Mouse (Mus musculus): ENCODE data around the gene Adamts4. TPM values are rescaled to one million over a fixed set of nuclear protein-coding genes. Genes with fewer than 3 reads are reported as not detected.

Gene Adamts4
- polyA plus RNA-seq (2015; fragmentation: Nextera tagmentation; extraction: Ambion mirVana) = 8.1 and 8.3 TPM in 2 replicates

DNA sequence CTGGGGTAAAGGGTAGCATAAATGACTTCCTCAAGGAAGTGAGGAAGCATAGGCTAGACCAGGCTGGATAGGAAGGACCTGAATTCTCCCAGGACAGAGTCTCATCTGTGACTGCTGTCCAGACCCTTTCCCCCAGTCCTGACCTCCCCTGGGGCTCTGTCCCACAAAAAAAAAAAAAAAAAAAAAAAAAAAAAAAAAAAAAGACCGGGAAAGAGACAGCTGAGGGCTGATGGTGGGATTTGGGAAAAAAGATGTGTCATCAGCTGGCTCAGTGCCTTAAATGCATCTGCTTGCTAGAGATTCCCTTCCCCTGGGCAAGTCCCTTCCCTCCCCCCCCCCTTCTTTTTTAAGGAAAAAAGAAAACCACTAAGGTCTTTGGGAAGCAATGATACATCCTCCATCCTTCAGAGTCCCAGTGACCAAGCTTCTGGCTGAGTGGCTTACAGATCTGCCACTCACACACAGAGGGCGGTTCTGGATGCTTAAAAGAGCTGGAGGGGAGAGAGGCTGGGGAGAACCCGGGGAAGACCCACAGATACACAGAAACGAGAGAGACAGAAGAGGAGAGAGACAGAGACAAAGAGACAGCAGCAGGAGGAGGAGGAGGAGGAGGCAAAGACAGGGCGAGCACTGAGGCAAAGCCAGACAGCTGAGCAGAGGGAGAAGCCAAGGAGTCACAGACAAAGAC is at the start of gene Adamts4:
TSS of gene Adamts4 (plus strand) at position 509 of the 688 bp plus-strand sequence.
- Histone ChIP-seq H3K27me3 (no peaks in the 10 kb centered on the region), H3K4me1 (peaks cover 61% of the 10 kb centered on the region), H3K4me2 (replicated peaks) (peak within 1 kb of the TSS; percentile 47), H3K4me3 (peak within 1 kb of the TSS; percentile 32), H3K27ac (replicated peaks) (peak within 1 kb of the TSS; percentile 85), H3K9me3 (no peaks in the 10 kb centered on the region), H3K36me3 (no peaks in the 10 kb centered on the region), H3K9ac (replicated peaks) (peak within 1 kb of the TSS; percentile 41)
- 12% methylated on average over 5 of the region's 5 CpGs for WGBS
- ATAC-seq (replicated peaks) = 0 out of 2 replicates have a peak, but pooled peaks have one; percentile 29

DNA sequence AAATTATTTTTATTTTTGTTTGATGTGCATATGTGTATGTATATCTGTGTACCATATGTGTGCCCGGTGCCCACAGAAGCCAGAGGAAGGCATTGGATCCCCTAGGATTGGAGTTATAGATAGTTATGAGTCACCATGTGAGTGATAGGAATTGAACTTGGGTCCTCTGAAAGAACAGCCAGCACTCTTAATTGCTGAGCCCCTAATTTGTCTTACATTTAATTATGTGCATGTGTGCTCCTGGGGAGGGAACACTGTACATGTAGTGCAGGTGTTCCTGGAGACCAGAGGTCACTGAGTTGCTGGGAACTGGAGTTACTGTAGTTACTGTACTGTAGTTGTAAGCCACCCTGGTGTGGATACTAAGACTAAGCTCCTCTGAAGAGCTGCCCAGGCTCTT is 49.5 kb upstream of the Adamts4 start:
- Histone ChIP-seq H3K4me3 (no peak overlapping the region), H3K4me1 (peaks cover 6% of the 10 kb centered on the region), H3K36me3 (no peaks in the 10 kb centered on the region), H3K9me3 (no peaks in the 10 kb centered on the region), H3K9ac (replicated peaks) (no peak overlapping the region), H3K27me3 (peaks cover 9% of the 10 kb centered on the region; the same call in 1 of the 2 replicates), H3K4me2 (replicated peaks) (no peak overlapping the region), H3K27ac (replicated peaks) (no peak overlapping the region)
- ATAC-seq (replicated peaks) = no peak
- WGBS = 98% methylated on average over 1 of the region's 1 CpGs

DNA sequence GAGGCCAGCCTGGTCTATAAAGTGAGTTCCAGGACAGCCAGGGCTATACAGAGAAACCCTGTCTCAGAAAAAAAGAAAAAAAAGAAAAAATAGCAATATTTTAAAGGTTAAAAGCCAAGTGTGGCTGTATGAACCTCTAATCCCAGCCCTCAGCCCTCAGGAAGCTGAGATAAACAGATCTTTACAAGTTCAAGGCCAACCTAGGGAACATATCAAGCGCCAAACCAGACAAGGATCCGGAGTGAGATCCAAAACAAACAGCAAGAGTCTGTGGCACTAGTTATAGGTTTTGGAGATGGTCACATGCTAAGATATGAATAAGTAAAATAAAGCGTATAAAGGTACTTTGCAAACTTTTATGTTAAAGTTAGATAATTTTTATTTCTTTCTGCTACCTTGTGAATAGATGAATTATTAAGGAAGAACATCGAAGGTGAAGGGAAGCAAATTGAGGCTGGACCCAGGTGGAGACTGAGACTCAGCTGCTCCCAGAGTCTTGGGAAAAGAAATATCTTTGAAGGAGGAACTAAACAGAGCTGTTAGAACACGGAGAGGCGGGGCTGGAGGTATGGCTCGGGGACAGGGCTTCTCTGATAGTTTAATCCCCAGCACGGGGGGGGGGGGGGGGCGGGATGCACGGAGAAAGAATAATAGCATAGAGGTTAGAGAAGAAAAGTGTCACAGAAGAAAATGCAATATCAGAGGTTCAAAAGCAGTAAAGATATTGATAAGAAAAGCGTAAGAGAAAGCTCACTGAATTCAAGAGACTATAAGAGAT is 46.6 kb upstream of the Adamts4 start:
- H3K4me3 ChIP-seq = no peak overlapping the region
- 54% methylated on average over 10 of the region's 11 CpGs for WGBS

DNA sequence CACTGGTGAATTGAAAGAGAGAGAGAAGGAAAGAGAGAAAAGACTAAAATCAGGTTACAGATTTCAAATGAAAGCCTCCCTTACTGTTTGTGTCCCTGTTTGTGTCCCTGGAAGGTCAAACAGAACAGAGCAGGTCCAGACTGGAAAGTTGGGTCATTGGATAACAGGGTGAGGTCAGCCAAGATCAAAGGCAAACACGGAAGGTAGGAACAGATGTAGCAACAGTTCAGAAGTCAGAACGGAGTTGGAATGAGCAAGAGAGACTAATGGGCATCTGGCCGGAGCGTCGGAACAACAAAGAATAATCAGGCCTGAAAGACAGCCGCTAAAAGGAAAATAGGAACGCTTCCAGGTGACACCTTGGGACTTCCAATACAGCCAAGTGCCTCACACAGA is 46.0 kb upstream of the Adamts4 start:
- Histone ChIP-seq H3K27me3 (no peaks in the 10 kb centered on the region), H3K4me3 (no peak overlapping the region), H3K9me3 (no peaks in the 10 kb centered on the region), H3K9ac (replicated peaks) (no peak overlapping the region), H3K4me2 (replicated peaks) (no peak overlapping the region), H3K27ac (replicated peaks) (no peak overlapping the region), H3K4me1 (no peaks in the 10 kb centered on the region), H3K36me3 (no peaks in the 10 kb centered on the region)
- 80% methylated on average over 7 of the region's 7 CpGs for WGBS
- no peak for ATAC-seq (replicated peaks)

More for the DNA sequence above, 46.6 kb upstream of the Adamts4 start:
- no peaks in the 10 kb centered on the region for H3K27me3 ChIP-seq
- no peak for ATAC-seq (replicated peaks)
- no peaks in the 10 kb centered on the region for H3K4me1 ChIP-seq
- no peaks in the 10 kb centered on the region for H3K9me3 ChIP-seq
- no peak overlapping the region for H3K27ac ChIP-seq (replicated peaks)
- H3K4me2 ChIP-seq (replicated peaks) = no peak overlapping the region
- H3K9ac ChIP-seq (replicated peaks) = no peak overlapping the region
- H3K36me3 ChIP-seq = no peaks in the 10 kb centered on the region

DNA sequence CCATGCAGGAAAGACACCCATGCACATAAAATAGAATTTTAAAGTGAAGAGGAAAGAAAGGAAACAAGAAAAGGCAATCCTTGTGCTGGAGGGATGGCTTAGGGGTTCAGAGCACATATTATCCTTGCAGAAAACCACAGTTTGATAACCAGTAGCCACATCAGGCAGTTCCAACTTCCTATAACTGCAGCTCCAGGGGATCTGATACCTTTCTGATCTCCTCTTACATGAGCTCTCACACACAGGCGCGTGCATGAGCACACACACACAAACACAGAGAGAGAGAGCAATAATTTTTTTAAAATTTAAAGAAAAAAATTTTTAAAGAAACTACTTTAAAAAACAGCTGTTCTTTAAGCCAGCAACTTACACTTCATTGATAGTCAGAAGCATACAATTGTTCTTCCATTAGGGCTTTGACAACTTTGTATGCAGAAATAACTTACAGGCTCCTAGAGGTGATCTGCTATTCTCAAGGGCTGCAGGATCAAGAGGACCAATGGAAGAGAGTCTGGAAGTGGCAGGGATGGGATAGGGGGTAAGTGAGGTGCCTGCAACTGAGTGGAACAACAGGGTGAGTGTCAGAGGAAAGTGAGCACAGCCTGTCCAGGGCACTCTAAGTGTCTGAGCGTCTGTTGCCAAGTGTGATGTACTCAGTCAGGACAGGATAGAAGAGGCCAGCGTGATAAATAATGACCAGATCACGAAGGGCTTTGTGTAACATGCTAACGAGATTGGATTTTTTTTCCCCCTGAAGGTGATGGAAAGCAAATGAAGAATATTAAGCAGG is 44.3 kb upstream of the Adamts4 start:
- Histone ChIP-seq H3K27ac (replicated peaks) (no peak overlapping the region), H3K4me2 (replicated peaks) (no peak overlapping the region), H3K4me1 (no peaks in the 10 kb centered on the region), H3K4me3 (no peak overlapping the region), H3K27me3 (no peaks in the 10 kb centered on the region), H3K36me3 (no peaks in the 10 kb centered on the region), H3K9me3 (no peaks in the 10 kb centered on the region), H3K9ac (replicated peaks) (no peak overlapping the region)
- no peak for ATAC-seq (replicated peaks)
- WGBS = 51% methylated on average over 6 of the region's 6 CpGs

DNA sequence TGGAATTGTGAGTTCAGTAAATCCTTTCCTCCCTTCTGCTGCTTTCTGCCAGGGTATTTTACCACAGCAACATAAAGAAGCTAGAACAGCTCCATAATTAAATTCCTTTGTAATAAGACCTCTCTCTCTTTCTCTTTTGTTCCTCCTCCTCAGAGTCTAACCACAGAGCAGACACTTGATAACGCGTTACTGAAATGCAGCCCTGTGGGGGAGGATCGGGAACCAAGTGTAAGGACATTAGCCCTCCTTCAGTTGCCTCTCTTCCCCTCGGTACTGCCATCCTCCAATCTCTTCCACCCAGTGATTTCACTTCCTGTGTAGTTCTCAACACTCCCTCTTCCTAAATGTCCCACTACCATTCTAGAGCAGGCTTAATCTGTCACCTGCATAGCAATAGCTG is 40.8 kb upstream of the Adamts4 start:
- no peak overlapping the region for H3K4me2 ChIP-seq (replicated peaks)
- no peak overlapping the region for H3K27ac ChIP-seq (replicated peaks)
- H3K4me1 ChIP-seq = no peaks in the 10 kb centered on the region
- H3K9ac ChIP-seq (replicated peaks) = no peak overlapping the region
- H3K9me3 ChIP-seq = no peaks in the 10 kb centered on the region
- H3K4me3 ChIP-seq = no peak overlapping the region
- 15% methylated on average over 4 of the region's 4 CpGs for WGBS
- no peaks in the 10 kb centered on the region for H3K36me3 ChIP-seq
- no peak for ATAC-seq (replicated peaks)
- H3K27me3 ChIP-seq = no peaks in the 10 kb centered on the region

DNA sequence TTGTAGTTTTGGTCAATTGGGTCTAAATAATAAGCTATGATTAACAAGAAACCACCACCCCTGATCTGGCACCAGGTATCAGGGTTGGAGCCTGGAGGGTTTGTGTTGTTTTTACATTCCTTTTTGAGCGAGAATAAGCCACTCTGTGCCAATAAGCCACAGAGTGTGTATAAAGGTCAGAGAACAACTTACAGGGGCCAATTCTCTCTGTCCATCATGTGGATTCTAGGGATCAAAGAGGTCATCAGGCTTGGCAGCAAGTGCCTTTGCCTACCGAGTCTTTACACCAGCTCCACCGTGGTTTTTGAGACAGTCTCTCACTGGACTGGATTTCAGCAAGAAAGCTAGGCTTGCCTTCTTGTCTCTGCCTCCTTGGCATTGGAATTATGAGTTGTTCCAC is 37.4 kb upstream of the Adamts4 start:
- Histone ChIP-seq H3K4me2 (replicated peaks) (no peak overlapping the region), H3K27ac (replicated peaks) (no peak overlapping the region), H3K36me3 (0 out of 2 replicates have a peak, but pooled peaks cover 2% of the 10 kb centered on the region), H3K9ac (replicated peaks) (no peak overlapping the region), H3K27me3 (no peaks in the 10 kb centered on the region), H3K4me1 (no peaks in the 10 kb centered on the region), H3K9me3 (no peaks in the 10 kb centered on the region), H3K4me3 (no peak overlapping the region)
- WGBS = 39% methylated on average over 3 of the region's 3 CpGs
- no peak for ATAC-seq (replicated peaks)

DNA sequence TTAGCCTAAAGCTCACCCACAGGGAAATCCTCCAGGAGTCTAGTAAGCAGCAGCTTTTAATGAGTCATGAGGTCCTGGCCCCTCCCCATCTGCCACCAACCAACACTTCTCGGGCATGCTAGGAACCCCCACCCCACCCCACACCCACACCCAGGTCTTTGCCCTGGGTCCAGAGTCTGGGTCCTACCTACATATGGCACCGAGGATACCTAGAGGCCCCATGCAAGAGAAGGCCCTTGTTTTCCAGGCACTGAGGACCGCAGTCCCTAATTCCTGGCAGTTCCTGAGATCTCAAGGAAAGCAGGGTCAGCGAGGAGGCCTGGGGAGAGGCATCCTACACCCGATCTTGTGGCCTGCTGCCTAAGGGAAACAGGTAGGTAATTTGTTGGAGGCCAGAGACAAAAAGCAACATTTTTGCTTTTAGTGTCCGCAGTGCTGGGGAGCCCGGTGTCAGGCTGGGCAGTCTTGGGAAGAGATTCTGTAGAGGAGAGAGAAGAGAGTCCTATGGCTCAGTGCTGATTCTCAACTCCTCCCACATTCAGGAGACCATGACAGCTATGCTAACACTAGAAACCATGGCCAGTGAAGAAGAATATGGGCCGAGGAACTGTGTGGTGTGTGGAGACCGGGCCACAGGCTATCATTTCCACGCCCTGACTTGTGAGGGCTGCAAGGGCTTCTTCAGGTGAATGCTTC is 36.3 kb upstream of the Adamts4 start, which contains the start of gene Nr1i3:
TSS of gene Nr1i3 (plus strand) at position 170 of the 696 bp plus-strand sequence.
- no peak for ATAC-seq (replicated peaks)
- no peaks in the 10 kb centered on the region for H3K27me3 ChIP-seq
- 67% methylated on average over 10 of the region's 10 CpGs for WGBS

DNA sequence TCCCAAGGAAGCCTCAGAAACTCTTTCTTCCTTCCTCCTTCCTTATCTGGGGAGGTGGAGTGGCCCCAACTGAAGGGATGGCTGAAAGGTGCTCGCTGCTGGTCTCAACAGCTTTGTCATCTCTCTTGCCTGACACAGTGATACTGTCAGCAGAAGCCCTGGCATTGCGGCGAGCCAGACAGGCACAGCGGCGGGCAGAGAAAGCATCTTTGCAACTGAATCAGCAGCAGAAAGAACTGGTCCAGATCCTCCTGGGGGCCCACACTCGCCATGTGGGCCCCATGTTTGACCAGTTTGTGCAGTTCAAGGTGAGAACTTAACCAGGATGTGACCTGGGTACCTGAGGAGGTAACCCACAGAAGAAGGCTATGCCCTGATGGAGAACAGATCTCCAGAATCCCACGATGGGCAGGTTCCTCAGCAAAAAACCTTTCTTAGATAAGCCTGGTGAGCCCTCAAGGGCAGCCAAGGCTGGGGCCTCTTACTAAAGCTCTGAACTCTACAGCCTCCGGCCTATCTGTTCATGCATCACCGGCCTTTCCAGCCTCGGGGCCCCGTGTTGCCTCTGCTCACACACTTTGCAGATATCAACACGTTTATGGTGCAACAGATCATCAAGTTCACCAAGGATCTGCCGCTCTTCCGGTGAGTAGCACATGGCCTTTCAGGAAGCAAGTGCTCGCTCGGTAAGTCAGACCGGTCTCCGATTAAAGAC is 33.8 kb upstream of the Adamts4 start:
- H3K9ac ChIP-seq (replicated peaks) = no peak overlapping the region
- no peak overlapping the region for H3K27ac ChIP-seq (replicated peaks)
- H3K4me3 ChIP-seq = no peak overlapping the region
- no peak overlapping the region for H3K4me2 ChIP-seq (replicated peaks)
- WGBS = 90% methylated on average over 18 of the region's 18 CpGs
- no peaks in the 10 kb centered on the region for H3K27me3 ChIP-seq
- peaks cover 19% of the 10 kb centered on the region; the same call in 1 of the 2 replicates for H3K36me3 ChIP-seq
- no peaks in the 10 kb centered on the region for H3K9me3 ChIP-seq
- H3K4me1 ChIP-seq = peaks cover 6% of the 10 kb centered on the region
- ATAC-seq (replicated peaks) = no peak

More for the DNA sequence above, 36.3 kb upstream of the Adamts4 start, which contains the start of gene Nr1i3:
- Histone ChIP-seq H3K9me3 (no peaks in the 10 kb centered on the region), H3K4me1 (no peaks in the 10 kb centered on the region), H3K36me3 (peaks cover 6% of the 10 kb centered on the region; the same call in 1 of the 2 replicates), H3K9ac (replicated peaks) (no peak within 1 kb of the TSS), H3K27ac (replicated peaks) (no peak within 1 kb of the TSS), H3K4me3 (no peak within 1 kb of the TSS), H3K4me2 (replicated peaks) (no peak within 1 kb of the TSS)

DNA sequence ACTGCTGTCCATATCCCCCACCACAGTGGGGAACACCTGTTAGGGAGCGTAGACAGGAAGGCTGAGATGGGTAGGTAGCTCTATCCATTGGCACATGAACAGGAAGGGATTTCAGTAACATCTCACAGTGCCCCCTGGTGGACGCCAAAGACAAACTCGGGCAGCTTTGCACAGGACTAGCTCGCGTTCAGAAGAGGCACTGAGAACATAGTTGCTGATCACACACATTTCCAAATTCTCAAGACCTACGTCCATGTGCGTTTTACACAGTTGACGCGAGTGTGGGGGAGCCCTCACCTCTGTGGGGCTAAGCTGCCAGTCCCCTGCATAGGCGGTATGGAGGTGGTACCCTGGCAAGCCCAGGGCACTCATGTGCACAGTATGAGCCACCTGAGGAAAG is 29.4 kb upstream of the Adamts4 start:
- Histone ChIP-seq H3K36me3 (peaks cover 19% of the 10 kb centered on the region; the same call in 1 of the 2 replicates), H3K4me2 (replicated peaks) (peak overlapping the region; percentile 79), H3K9ac (replicated peaks) (no peak overlapping the region), H3K4me3 (peak overlapping the region; percentile 66), H3K4me1 (peaks cover 18% of the 10 kb centered on the region), H3K27me3 (no peaks in the 10 kb centered on the region), H3K9me3 (no peaks in the 10 kb centered on the region), H3K27ac (replicated peaks) (no peak overlapping the region)
- peak; percentile 12 for ATAC-seq (replicated peaks)
- 7% methylated on average over 10 of the region's 10 CpGs for WGBS

Data from forebrain, embryonic 15.5 days (tissue).